Mouse (Mus musculus) forebrain, embryonic 16.5 days (tissue): ENCODE measurements at regions not wholly inside any gene's neighbourhood (a gene's known extent, or its start where the extent isn't known, plus 50 kb on each side); places are given as distances from the start of the nearest gene placed in this dataset.

Experiments
- ATAC-seq: fragments of 200-750 bp; cut with Nextera tagmentation; 2 replicates; pipeline ENCODE4 v1.8.0; 2017; ENCODE audit warnings: mild to moderate bottlenecking, moderate library complexity
- H3K27ac ChIP-seq: fragments of 300-500 bp; sonication (generic); 2 replicates; pipeline ENCODE4 v1.5.1; 2014; ENCODE audit warnings: low read length, control low read depth
- H3K27me3 ChIP-seq: fragments of 300-500 bp; sonication (generic); replicated peaks from 2 replicates; pipeline ENCODE4 v1.6.1; 2014; ENCODE audit warnings: low read length; ENCODE audit not compliant: control insufficient read depth, insufficient read depth
- H3K36me3 ChIP-seq: fragments of 300-500 bp; sonication (generic); 2 replicates; pipeline ENCODE4 v1.6.1; 2014; ENCODE audit not compliant: control insufficient read depth, insufficient read depth
- H3K4me1 ChIP-seq: fragments of 300-500 bp; sonication (generic); replicated peaks from 2 replicates; pipeline ENCODE4 v1.6.1; 2014; ENCODE audit warnings: low read length; ENCODE audit not compliant: control insufficient read depth, insufficient read depth
- H3K4me2 ChIP-seq: fragments of 300-500 bp; sonication (generic); 2 replicates; pipeline ENCODE4 v1.6.1; 2014; ENCODE audit warnings: mild to moderate bottlenecking, low read length, control low read depth
- H3K4me3 ChIP-seq: fragments of 300-500 bp; sonication (generic); replicated peaks from 2 replicates; pipeline ENCODE4 v1.5.1; 2014; ENCODE audit warnings: mild to moderate bottlenecking, low read length, control low read depth
- H3K9ac ChIP-seq: fragments of 300-500 bp; sonication (generic); replicated peaks from 2 replicates; pipeline ENCODE4 v1.6.1; 2014; ENCODE audit warnings: low read depth, low read length, control low read depth
- H3K9me3 ChIP-seq: fragments of 300-500 bp; sonication (generic); 2 replicates; pipeline ENCODE4 v1.6.1; 2016; ENCODE audit warnings: low read length; ENCODE audit not compliant: control insufficient read depth
- WGBS: fragments of 180-500 bp; shearing (Covaris S2); extraction: QIAGEN DNeasy Blood & Tissue Kit; methylation state at CpG from one replicate; pipeline ENCODE4 v1.1.7; 2014; 5-methylcytosine and 5-hydroxymethylcytosine counted together

- 83% methylated on average over 7 of the region's 7 CpGs for WGBS
- no peak for ATAC-seq
- Histone ChIP-seq H3K27ac (no peak overlapping the region), H3K36me3 (no peaks in the 10 kb centered on the region), H3K9ac (no peak overlapping the region), H3K4me3 (no peak overlapping the region), H3K9me3 (no peaks in the 10 kb centered on the region), H3K27me3 (no peaks in the 10 kb centered on the region), H3K4me2 (no peak overlapping the region), H3K4me1 (no peaks in the 10 kb centered on the region)
These were observed 134.3 kb upstream of the Thsd7b start for GRCm38 (mm10) chr1:129138783-129139182.

DNA sequence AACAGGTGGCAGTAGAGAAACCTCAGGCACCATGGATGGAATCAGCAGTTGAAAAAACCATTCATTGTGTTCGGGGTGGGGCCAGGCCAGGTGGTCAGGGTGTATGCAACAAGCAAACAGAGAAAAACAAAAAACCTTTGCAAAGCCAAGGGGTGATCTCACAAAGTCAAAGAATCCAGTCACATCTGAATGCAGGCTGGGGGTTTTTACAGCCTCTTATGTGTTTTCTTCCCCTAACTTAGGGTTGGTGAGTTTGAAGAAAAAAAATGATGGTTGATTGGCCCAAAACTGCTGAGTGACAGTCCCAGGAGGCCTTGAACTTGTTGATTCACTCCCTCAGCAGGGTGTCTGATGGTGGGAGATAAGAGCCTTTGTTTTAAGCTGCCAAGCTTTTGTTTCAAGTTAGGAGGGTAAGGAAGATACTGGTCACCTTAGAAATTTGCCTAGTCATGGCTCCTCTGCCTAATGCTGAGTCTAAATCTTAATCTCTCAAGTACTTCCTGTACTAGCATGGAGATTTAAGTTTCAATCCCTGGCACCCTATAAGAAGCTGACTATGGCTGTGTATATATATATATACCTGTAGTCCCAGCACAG, 166.0 kb upstream of the Thsd7b start:
- no peaks in the 10 kb centered on the region for H3K9me3 ChIP-seq
- no peaks in the 10 kb centered on the region for H3K4me1 ChIP-seq
- H3K27me3 ChIP-seq: no peaks in the 10 kb centered on the region
- H3K9ac ChIP-seq: no peak overlapping the region
- no peak overlapping the region for H3K27ac ChIP-seq
- no peak overlapping the region for H3K4me2 ChIP-seq
- no peaks in the 10 kb centered on the region for H3K36me3 ChIP-seq
- no peak overlapping the region for H3K4me3 ChIP-seq
- 91% methylated on average over 1 of the region's 1 CpGs for WGBS
- no peak for ATAC-seq

- Histone ChIP-seq H3K36me3 (no peaks in the 10 kb centered on the region), H3K4me1 (no peaks in the 10 kb centered on the region), H3K4me3 (no peak overlapping the region), H3K27ac (no peak overlapping the region), H3K9me3 (no peaks in the 10 kb centered on the region), H3K27me3 (no peaks in the 10 kb centered on the region), H3K9ac (no peak overlapping the region), H3K4me2 (no peak overlapping the region)
- ATAC-seq: no peak
- 85% methylated on average over 8 of the region's 8 CpGs for WGBS
These were observed 172.1 kb upstream of the Thsd7b start for GRCm38 (mm10) chr1:129100997-129101396.

DNA sequence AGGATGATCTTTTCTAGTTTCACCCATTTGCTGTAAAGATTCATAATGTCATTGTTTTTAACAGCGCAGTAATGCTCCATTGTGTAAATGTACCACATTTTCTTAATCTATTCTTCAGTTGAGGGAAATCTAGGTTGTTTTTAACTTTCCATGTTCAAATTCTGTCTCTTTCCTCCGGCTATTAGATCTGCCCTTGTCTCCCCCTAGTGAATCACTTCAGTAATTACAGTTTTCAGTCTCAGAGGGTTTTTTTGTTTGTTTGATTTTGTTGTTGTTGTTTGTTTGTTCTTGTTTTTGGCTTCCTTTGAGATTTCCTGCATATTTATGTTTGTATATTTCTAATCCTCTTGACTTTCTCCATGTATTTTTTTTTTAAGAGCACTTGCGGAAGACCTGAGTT, 194.8 kb upstream of the Thsd7b start:
- 73% methylated on average over 3 of the region's 3 CpGs for WGBS
- Histone ChIP-seq H3K36me3 (no peaks in the 10 kb centered on the region), H3K27me3 (no peaks in the 10 kb centered on the region), H3K27ac (no peak overlapping the region), H3K9me3 (no peaks in the 10 kb centered on the region), H3K4me2 (no peak overlapping the region), H3K9ac (no peak overlapping the region), H3K4me1 (no peaks in the 10 kb centered on the region), H3K4me3 (no peak overlapping the region)
- ATAC-seq: no peak

DNA sequence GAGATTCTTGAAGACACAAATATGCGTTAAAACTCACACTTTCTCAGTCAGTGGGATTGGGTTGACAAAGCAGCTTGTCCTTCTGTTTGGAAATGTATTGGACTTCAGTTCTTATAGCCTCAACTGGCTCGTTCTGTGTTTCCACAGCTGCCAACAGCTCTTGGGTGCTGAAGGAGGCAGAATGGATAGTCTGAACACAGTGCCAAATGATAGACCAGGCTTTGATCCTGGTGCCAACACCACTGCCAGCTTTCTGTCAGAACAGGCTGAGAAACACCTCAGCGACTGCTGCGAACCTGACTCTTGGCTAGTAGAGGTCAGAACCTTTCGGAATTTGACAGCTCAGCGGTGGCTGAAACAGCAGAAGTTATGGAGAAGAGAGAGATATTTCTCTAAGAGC, 215.9 kb upstream of the Thsd7b start:
- Histone ChIP-seq H3K9me3 (no peaks in the 10 kb centered on the region), H3K27ac (no peak overlapping the region), H3K4me3 (no peak overlapping the region), H3K27me3 (no peaks in the 10 kb centered on the region), H3K4me1 (no peaks in the 10 kb centered on the region), H3K36me3 (no peaks in the 10 kb centered on the region), H3K9ac (no peak overlapping the region), H3K4me2 (no peak overlapping the region)
- WGBS: 73% methylated on average over 6 of the region's 6 CpGs
- ATAC-seq: no peak

DNA sequence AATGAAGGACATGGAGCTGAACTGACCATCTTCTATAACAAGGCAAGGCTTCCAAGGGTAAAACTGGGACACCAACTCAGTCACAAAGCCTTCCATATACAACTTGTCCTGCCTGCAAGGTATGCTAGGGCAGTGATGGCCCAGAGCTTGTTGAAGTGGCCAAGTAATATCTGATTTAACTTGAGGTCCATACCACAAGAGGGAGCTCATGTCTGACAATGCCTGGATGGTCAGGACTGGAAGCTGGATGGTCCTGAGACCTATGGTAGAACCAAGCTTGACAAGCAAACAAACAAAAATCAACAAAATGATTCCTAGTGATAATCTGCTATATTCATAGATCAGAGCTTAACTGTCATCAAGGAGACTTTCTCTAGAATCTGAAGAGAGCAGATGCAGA, 217.8 kb upstream of the Thsd7b start:
- H3K27ac ChIP-seq: no peak overlapping the region
- no peaks in the 10 kb centered on the region for H3K9me3 ChIP-seq
- no peaks in the 10 kb centered on the region for H3K27me3 ChIP-seq
- H3K36me3 ChIP-seq: no peaks in the 10 kb centered on the region
- H3K4me3 ChIP-seq: no peak overlapping the region
- no peak overlapping the region for H3K4me2 ChIP-seq
- H3K4me1 ChIP-seq: no peaks in the 10 kb centered on the region
- no peak for ATAC-seq
- H3K9ac ChIP-seq: no peak overlapping the region

GRCm38 (mm10) chr1:129033707-129034106, 239.4 kb upstream of the Thsd7b start:
- Histone ChIP-seq H3K4me2 (no peak overlapping the region), H3K9ac (no peak overlapping the region), H3K27me3 (no peaks in the 10 kb centered on the region), H3K4me3 (no peak overlapping the region), H3K27ac (no peak overlapping the region), H3K4me1 (no peaks in the 10 kb centered on the region), H3K9me3 (no peaks in the 10 kb centered on the region), H3K36me3 (no peaks in the 10 kb centered on the region)
- no peak for ATAC-seq
- WGBS: 53% methylated on average over 5 of the region's 5 CpGs

DNA sequence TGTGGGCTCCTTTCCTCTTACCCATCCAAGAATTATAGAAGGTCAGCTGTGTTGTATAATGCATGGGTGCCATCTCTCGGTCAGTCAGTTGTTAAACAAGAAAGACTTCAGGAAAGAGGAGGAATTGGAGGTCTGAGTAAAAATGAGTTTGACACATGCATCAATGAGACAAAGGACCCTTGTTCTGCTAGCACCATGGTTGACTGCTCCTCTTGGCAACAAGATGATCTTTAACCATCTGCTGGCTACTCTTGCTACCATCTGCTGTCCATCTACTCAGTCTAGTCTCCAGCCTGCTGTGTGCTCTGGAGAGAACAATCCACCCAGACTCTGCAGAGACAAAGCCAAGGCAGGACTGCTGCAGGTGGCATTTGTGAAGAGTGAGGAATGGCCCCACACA, 267.2 kb upstream of the Thsd7b start:
- Histone ChIP-seq H3K36me3 (no peaks in the 10 kb centered on the region), H3K27me3 (no peaks in the 10 kb centered on the region), H3K4me3 (no peak overlapping the region), H3K4me1 (no peaks in the 10 kb centered on the region), H3K9ac (no peak overlapping the region), H3K27ac (no peak overlapping the region), H3K9me3 (no peaks in the 10 kb centered on the region), H3K4me2 (no peak overlapping the region)
- peak; percentile 78 for ATAC-seq
- WGBS: 64% methylated on average over 1 of the region's 1 CpGs

GRCm38 (mm10) chr1:129002286-129002685, 270.8 kb upstream of the Thsd7b start:
- no peak overlapping the region for H3K4me2 ChIP-seq
- no peaks in the 10 kb centered on the region for H3K9me3 ChIP-seq
- no peaks in the 10 kb centered on the region for H3K36me3 ChIP-seq
- no peak overlapping the region for H3K4me3 ChIP-seq
- H3K27me3 ChIP-seq: no peaks in the 10 kb centered on the region
- 66% methylated on average over 2 of the region's 2 CpGs for WGBS
- no peaks in the 10 kb centered on the region for H3K4me1 ChIP-seq
- ATAC-seq: no peak
- no peak overlapping the region for H3K27ac ChIP-seq
- H3K9ac ChIP-seq: no peak overlapping the region

- no peak for ATAC-seq
- H3K27ac ChIP-seq: no peak overlapping the region
- no peaks in the 10 kb centered on the region for H3K36me3 ChIP-seq
- H3K9me3 ChIP-seq: no peaks in the 10 kb centered on the region
- H3K27me3 ChIP-seq: no peaks in the 10 kb centered on the region
- no peak overlapping the region for H3K4me3 ChIP-seq
- no peak overlapping the region for H3K4me2 ChIP-seq
- H3K9ac ChIP-seq: no peak overlapping the region
- no peaks in the 10 kb centered on the region for H3K4me1 ChIP-seq
These were observed 271.3 kb upstream of the Thsd7b start for GRCm38 (mm10) chr1:129001766-129002165.
